Mouse (Mus musculus): Measurements from ENCODE around the gene Vps11.
"Not testable (repeated sequence)": the region's sequence is repeated elsewhere in the genome, so short reads cannot be mapped to it uniquely, and the experiment has no call there.

Gene Vps11

DNA sequence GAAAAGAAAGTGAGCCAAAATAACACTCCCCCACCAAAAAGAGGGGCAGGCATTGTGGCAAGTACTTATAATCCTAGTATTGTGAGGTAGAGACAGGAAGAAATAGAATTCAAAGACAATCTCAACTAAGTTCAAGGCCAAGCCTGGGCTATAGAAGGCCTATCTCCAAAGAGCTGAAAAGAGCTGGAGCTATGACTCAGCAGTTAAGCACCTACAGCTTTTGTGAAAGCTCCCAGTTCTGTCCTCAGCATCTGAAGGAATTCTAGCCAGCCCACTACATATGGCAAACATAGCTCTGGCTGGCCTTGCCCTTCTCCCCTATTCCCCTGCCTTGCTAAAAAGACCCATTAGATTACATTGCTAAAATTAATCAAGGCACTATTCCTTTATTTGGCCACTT is 11.9 kb upstream of the Vps11 start:
- no peak for DNase-seq

DNA sequence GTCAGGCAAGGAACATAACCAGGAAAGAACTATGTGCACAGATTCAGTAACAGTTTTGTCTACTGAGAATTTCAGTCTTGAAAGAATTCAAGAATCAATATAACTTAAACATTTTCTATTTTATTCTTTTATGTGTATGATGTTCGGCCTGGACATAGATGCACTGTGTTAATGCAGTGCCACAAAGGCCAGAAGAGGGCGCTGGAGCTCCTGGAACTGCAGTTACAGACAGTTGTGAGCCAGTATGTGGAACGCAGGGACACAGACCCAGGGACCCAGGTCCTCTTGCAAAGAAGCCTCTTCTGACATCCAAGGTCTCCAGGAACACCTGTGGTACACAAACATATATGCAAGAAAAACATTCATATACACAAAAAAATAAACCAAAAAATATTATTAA is 3.0 kb upstream of the Vps11 start:
- DNase-seq = no peak

GRCm38 (mm10) chr9:44361931-44362330 is 461 bp upstream of the Vps11 start:
- DNase-seq = not testable (repeated sequence)

- no peak for DNase-seq
Measured at GRCm38 (mm10) chr9:44357207-44357606, 4.3 kb downstream of the Vps11 start.

GRCm38 (mm10) chr9:44353142-44353541 is 8.3 kb downstream of the Vps11 start:
- no peak for DNase-seq

DNA sequence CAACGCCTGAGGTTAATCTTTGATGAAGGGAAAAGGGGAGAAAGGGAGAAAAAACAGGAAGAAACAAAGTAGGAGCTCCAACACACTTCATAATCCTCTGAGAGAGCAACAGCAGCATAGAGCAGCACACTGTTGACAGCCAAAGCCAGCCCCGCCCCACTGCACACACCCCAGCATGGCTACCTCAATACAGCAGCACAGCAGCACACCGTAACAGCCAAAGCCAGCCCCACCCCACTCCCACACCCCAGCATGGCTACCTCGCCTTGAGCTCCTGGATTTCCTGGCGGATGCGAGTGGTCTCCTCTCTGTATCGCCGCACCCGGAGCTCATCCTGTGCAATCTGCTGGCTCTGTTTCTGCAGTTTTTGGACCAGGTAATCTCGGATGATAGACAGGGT is 9.1 kb downstream of the Vps11 start:
- no peak for DNase-seq

DNA sequence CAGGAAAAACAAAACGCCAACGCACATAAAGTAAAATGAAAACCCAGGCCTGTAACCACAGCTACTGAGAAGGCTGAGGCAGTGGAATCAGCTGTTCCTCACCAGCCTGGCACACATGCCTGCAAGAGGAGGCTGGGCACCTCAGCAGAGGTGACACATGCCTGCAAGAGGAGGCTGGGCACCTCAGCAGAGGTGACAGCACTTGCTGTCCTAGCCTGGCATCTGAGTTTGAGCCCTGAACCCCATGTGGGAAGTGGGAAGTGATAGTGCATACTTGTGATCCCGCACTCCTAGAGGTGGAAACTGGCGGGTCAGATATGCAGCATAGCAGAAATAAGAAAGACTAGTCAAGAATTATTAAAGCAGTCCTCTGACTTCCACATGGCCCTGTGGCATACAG is 10.1 kb downstream of the Vps11 start:
- no peak for DNase-seq

DNA sequence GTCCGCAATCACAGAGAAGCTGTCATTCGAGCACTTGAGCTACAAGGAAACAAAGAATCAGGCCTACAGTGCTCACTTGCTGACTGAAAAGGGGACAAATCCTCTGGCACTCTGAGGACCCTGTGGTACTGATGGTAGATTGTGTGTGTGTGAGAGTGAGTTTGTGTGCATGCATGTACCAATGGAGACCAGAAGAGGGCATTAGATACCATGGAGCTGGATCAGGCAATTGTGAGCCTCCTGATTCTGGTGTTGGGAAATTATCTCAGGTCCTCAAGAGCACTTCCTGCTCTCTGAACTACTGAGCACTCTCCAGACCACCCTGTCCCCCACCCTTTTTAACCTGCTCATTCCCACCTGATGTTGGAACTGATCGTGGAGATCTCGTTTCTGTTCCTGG is 12.9 kb downstream of the Vps11 start:
- no peak for DNase-seq

GRCm38 (mm10) chr9:44347621-44348020 is 13.8 kb downstream of the Vps11 start:
- no peak for DNase-seq

DNA sequence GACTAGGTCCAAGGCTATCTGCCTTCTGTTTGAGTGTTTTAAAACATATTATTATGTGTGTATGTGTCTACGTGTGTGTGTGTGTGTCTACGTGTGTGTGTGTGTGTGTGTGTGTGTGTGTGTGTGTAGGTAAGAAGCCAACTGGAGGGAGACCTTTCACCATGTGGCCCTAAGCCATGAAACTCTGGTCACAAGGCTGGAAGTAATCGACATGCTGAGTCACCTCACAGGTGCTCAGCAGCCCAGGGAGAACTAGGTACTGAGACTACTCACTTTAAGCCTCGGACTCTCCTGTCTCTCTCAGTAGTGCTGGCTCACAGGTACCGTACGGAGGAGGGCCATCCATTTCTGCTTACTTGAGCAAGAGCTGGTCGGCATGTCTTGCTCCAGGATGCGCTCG is 14.3 kb downstream of the Vps11 start:
- DNase-seq = no peak

- no peak for DNase-seq
Measured at GRCm38 (mm10) chr9:44345570-44346433, 15.7 kb downstream of the Vps11 start.

DNA sequence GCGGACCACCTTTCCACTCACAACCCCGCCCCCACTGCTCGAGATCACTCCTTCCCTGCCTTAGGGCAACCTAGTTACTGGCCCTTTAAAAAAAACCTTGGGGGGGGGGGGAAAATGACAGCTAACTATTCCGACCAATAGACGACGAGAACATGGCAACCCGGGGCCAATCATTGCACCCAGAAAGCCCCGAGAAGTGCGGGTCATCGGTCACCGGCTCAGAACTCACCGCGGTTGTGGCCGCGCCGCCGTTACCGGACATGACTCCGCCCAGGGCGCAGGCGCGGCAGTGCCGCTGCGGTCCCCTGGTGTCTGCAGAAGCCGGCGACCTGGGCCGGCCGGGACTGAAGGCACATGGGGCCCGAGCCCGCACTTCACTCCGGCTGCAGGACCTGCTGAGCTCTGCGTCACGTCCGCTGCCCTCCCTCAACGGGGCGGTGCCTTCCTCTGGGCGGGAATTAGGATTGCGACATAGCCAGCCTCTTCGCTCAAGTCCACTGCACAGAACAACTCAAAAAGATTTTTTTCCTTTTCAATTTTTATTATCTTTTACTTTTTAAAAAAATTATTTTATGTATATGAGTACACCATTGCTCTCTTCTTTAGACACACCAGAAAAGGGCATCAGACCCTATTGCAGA is 17.6 kb downstream of the Vps11 start, which contains the start of gene Hmbs:
Gene Hmbs (minus strand): TSS at position 448 of the 641 bp plus-strand sequence.
- DNase-seq = peak; percentile 87

DNA sequence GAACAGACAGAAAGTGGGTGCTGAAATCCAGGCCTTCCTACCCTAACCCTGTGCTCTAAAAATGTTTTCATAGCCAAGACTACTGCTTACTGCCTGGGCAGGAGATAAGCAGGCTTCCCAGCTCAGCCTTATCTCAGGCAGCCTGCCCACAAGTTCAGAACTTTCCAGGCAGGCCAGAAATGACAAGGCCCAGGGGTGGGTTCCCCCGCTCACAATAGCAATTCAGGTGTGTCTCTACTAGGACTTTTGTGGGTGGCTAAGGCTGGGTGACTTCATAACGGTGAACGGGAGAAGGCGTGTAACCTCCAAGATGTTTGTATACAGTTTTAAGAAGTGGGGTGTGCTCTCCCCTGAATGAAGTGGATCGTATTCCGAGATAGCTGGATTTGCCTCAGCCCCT is 18.2 kb downstream of the Vps11 start:
- peak; percentile 59 for DNase-seq

- DNase-seq = no peak
Measured at GRCm38 (mm10) chr9:44342605-44343004, 18.9 kb downstream of the Vps11 start.

- DNase-seq = no peak
Measured at GRCm38 (mm10) chr9:44342173-44342572, 19.3 kb downstream of the Vps11 start.

- DNase-seq = no peak
Measured at GRCm38 (mm10) chr9:44341487-44341886, 20.0 kb downstream of the Vps11 start.

- DNase-seq = no peak
Measured at GRCm38 (mm10) chr9:44338574-44338973, 22.9 kb downstream of the Vps11 start.

GRCm38 (mm10) chr9:44337436-44338169 is 23.9 kb downstream of the Vps11 start:
- DNase-seq = no peak

- no peak for DNase-seq
Measured at GRCm38 (mm10) chr9:44336964-44337363, 24.5 kb downstream of the Vps11 start.

DNA sequence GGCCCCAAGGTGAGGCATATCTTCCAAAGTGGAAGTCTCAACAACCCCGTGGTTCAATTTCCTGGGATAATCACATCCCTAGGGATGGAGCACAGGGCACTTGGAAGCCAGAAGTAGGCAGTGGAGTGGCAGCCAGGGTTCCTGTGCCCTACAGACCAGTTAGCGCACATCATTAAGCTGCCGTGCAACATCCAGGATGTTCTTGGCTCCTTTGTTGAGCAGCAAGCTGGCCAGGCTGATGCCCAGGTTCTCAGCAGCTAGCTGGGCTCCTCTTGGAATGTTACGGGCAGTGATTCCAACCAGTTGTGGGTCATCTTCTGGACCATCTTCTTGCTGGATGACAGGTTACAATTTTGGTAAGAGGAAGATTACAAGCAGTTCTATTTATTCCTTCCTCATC is 25.0 kb downstream of the Vps11 start:
- DNase-seq = not testable (repeated sequence)

GRCm38 (mm10) chr9:44336093-44336406 is 25.4 kb downstream of the Vps11 start:
- DNase-seq = no peak

GRCm38 (mm10) chr9:44335331-44336092 is 26.0 kb downstream of the Vps11 start:
- DNase-seq = peak; percentile 53
